Mouse (Mus musculus) lung, postnatal 0 days (tissue): ENCODE data around the gene Plekhh1. TPM values are rescaled to one million over a fixed set of nuclear protein-coding genes. Genes with fewer than 3 reads are reported as not detected.

Experiments
- ATAC-seq: fragments of 200-750 bp; cut with Nextera tagmentation; 2 replicates; pipeline ENCODE4 v1.8.0; 2017; ENCODE audit warnings: moderate library complexity
- DNase-seq: peaks from one replicate; pipeline ENCODE4 v3.0.0-alpha.2; 2016; ENCODE audit warnings: low spot score
- H3K27ac ChIP-seq: fragments of 300-500 bp; sonication (generic); 2 replicates; pipeline ENCODE4 v1.5.1; 2014; ENCODE audit warnings: antibody characterized with exemption, mild to moderate bottlenecking, low read length, mixed read lengths
- H3K27me3 ChIP-seq: fragments of 300-500 bp; sonication (generic); replicated peaks from 2 replicates; pipeline ENCODE4 v1.6.1; 2014; ENCODE audit warnings: low read length, mixed read lengths; ENCODE audit not compliant: insufficient read depth
- H3K36me3 ChIP-seq: fragments of 300-500 bp; sonication (generic); 2 replicates; pipeline ENCODE4 v1.6.1; 2014; ENCODE audit warnings: low read length, mixed read lengths; ENCODE audit not compliant: insufficient read depth
- H3K4me1 ChIP-seq: fragments of 300-500 bp; sonication (generic); 2 replicates; pipeline ENCODE4 v1.6.1; 2014; ENCODE audit warnings: antibody characterized with exemption, low read depth, low read length, mixed read lengths; ENCODE audit not compliant: insufficient read depth
- H3K4me2 ChIP-seq: fragments of 300-500 bp; sonication (generic); replicated peaks from 2 replicates; pipeline ENCODE4 v1.6.1; 2014; ENCODE audit warnings: low read depth, mild to moderate bottlenecking, low read length, moderate library complexity, mixed read lengths
- H3K4me3 ChIP-seq: fragments of 300-500 bp; sonication (generic); 2 replicates; pipeline ENCODE4 v1.5.1; 2014; ENCODE audit warnings: low read depth, low read length
- H3K9ac ChIP-seq: fragments of 300-500 bp; sonication (generic); replicated peaks from 2 replicates; pipeline ENCODE4 v1.6.1; 2014; ENCODE audit warnings: low read depth, mild to moderate bottlenecking
- H3K9me3 ChIP-seq: fragments of 300-500 bp; sonication (generic); 2 replicates; pipeline ENCODE4 v1.6.1; 2016; ENCODE audit warnings: low read length, mixed read lengths
- CTCF ChIP-seq: IDR thresholded peaks from 2 replicates; pipeline ENCODE4 v1.5.1; 2016; ENCODE audit warnings: antibody characterized with exemption, mild to moderate bottlenecking
- EP300 ChIP-seq: IDR thresholded peaks from 2 replicates; pipeline ENCODE4 v1.6.1; 2016; ENCODE audit warnings: antibody characterized with exemption, mild to moderate bottlenecking, control low read depth
- WGBS: fragments of 180-500 bp; shearing (Covaris S2); extraction: QIAGEN DNeasy Blood & Tissue Kit; methylation state at CpG from one replicate; pipeline ENCODE4 v1.1.7; 2014; 5-methylcytosine and 5-hydroxymethylcytosine counted together
- polyA plus RNA-seq: library from polyadenylated mRNA; unstranded; fragments of >200 nt; fragmentation: Nextera tagmentation; extraction: Ambion mirVana; gene quantifications from 2 replicates; pipeline ENCODE4 v1.2.1, GENCODE M21; 2015

The Plekhh1 gene
- polyA plus RNA-seq, 1 experiment from 2014 or later, result 2.2 TPM

- no peak for TF ChIP-seq EP300
- peak; percentile 84 for TF ChIP-seq CTCF
- H3K27ac ChIP-seq, result no peak overlapping the region
- H3K27me3 ChIP-seq, result no peaks in the 10 kb centered on the region
- 29% methylated on average over 3 of the region's 3 CpGs for WGBS
- no peak overlapping the region for H3K4me3 ChIP-seq
- no peaks in the 10 kb centered on the region for H3K36me3 ChIP-seq
- H3K9ac ChIP-seq, result no peak overlapping the region
- no peaks in the 10 kb centered on the region for H3K9me3 ChIP-seq
- H3K4me2 ChIP-seq, result no peak overlapping the region
- 0 out of 2 replicates have a peak, but pooled peaks cover 3% of the 10 kb centered on the region for H3K4me1 ChIP-seq
- no peak for ATAC-seq
- peak; percentile 75 for DNase-seq
These were observed 68.3 kb downstream of the Plekhh1 start for GRCm38 (mm10) chr12:79097106-79097752.

DNA sequence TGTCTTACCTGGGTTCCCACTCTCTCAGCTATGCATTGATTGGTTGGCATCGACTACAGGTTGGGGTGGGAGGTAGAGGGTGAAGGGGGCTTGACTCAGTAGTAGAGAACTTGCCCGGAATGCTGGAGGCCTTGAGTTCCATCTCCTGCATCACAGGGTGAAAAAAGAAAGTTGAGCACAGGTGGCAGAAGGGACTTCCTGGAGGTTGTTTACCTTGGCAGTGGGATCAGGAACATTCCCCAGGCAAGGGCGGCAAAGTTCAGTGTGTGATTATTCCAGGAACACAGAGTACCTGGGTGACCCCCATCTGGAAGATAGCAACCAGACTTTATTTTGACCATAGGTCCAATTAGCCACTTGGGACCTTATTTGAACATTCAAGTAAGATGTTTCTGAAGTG lies 74.8 kb downstream of the Plekhh1 start:
- H3K27ac ChIP-seq, result peak overlapping the region; percentile 43; the same call in 1 of the 2 replicates
- WGBS, result 49% methylated on average over 3 of the region's 3 CpGs
- no peaks in the 10 kb centered on the region for H3K9me3 ChIP-seq
- no peaks in the 10 kb centered on the region for H3K36me3 ChIP-seq
- no peak overlapping the region for H3K9ac ChIP-seq
- no peaks in the 10 kb centered on the region for H3K27me3 ChIP-seq
- H3K4me3 ChIP-seq, result no peak overlapping the region
- H3K4me1 ChIP-seq, result no peaks in the 10 kb centered on the region
- TF ChIP-seq EP300, result peak; percentile 96
- no peak for TF ChIP-seq CTCF
- DNase-seq (peak; percentile 88), ATAC-seq (peak; percentile 93)
- H3K4me2 ChIP-seq, result no peak overlapping the region

DNA sequence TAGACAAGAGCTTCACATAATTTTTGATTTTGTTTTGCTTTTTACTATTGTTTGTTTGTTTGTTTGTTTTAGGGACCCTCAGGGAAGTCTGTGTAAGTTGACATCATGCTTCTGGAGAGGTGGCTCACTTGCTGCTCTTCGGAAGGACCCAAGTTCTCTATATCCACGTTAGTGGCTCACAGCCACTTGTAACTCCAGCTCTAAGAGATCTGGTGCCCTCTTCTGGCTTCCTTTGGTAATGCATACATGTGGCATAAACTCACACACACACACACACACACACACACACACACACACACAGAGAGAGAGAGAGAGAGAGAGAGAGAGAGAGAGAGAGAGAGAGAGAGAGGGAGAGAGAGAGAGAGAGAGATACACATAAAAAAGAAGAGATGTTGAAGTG lies 75.6 kb downstream of the Plekhh1 start:
- Histone ChIP-seq H3K9me3 (no peaks in the 10 kb centered on the region), H3K4me3 (no peak overlapping the region), H3K36me3 (no peaks in the 10 kb centered on the region), H3K27ac (peak overlapping the region; percentile 43; the same call in 1 of the 2 replicates), H3K4me2 (no peak overlapping the region), H3K9ac (no peak overlapping the region), H3K4me1 (no peaks in the 10 kb centered on the region), H3K27me3 (no peaks in the 10 kb centered on the region)
- no peak for ATAC-seq
- DNase-seq, result no peak
- WGBS, result 63% methylated on average over 2 of the region's 2 CpGs
- TF ChIP-seq EP300, result no peak
- TF ChIP-seq CTCF, result 0 out of 2 replicates have a peak, but pooled peaks have one; percentile 16

- ATAC-seq (no peak), DNase-seq (no peak)
- no peak overlapping the region for H3K4me3 ChIP-seq
- WGBS, result 44% methylated on average over 5 of the region's 5 CpGs
- no peak overlapping the region for H3K9ac ChIP-seq
- no peaks in the 10 kb centered on the region for H3K27me3 ChIP-seq
- no peaks in the 10 kb centered on the region for H3K4me1 ChIP-seq
- H3K27ac ChIP-seq, result no peak overlapping the region
- TF ChIP-seq EP300, result no peak
- TF ChIP-seq CTCF, result no peak
- H3K4me2 ChIP-seq, result no peak overlapping the region
- H3K36me3 ChIP-seq, result no peaks in the 10 kb centered on the region
- no peaks in the 10 kb centered on the region for H3K9me3 ChIP-seq
These were observed 76.3 kb downstream of the Plekhh1 start for GRCm38 (mm10) chr12:79105312-79105711.

GRCm38 (mm10) chr12:79118991-79119390 lies 90.0 kb downstream of the Plekhh1 start:
- ATAC-seq, result no peak
- 76% methylated on average over 4 of the region's 4 CpGs for WGBS

GRCm38 (mm10) chr12:79122820-79123219 lies 93.9 kb downstream of the Plekhh1 start:
- Histone ChIP-seq H3K4me3 (no peak overlapping the region), H3K4me2 (no peak overlapping the region), H3K36me3 (no peaks in the 10 kb centered on the region), H3K9me3 (no peaks in the 10 kb centered on the region), H3K4me1 (no peaks in the 10 kb centered on the region), H3K27me3 (no peaks in the 10 kb centered on the region), H3K27ac (no peak overlapping the region), H3K9ac (no peak overlapping the region)
- peak; percentile 79 for DNase-seq
- TF ChIP-seq CTCF, result peak; percentile 55
- no peak for TF ChIP-seq EP300
- WGBS, result 28% methylated on average over 3 of the region's 3 CpGs
- no peak for ATAC-seq

More at GRCm38 (mm10) chr12:79118991-79119390, 90.0 kb downstream of the Plekhh1 start:
- H3K36me3 ChIP-seq, result no peaks in the 10 kb centered on the region
- H3K4me3 ChIP-seq, result no peak overlapping the region
- DNase-seq, result no peak
- no peak overlapping the region for H3K27ac ChIP-seq
- no peak overlapping the region for H3K9ac ChIP-seq
- no peak for TF ChIP-seq CTCF
- no peak for TF ChIP-seq EP300
- H3K9me3 ChIP-seq, result no peaks in the 10 kb centered on the region
- H3K27me3 ChIP-seq, result no peaks in the 10 kb centered on the region
- H3K4me2 ChIP-seq, result no peak overlapping the region
- no peaks in the 10 kb centered on the region for H3K4me1 ChIP-seq
